Mouse (Mus musculus) liver, adult 2 months (tissue): ENCODE measurements around the gene Efcab6.

Experiments
- CTCF ChIP-seq: fragments of 200-500 bp; IDR thresholded peaks from 2 replicates; pipeline ENCODE4 v1.5.1; 2011; ENCODE audit warnings: low read depth, low read length, control low read depth
- POLR2A ChIP-seq: fragments of 200-500 bp; IDR thresholded peaks from 2 replicates; pipeline ENCODE4 v1.6.1; 2011; ENCODE audit warnings: low read length, control low read depth; ENCODE audit not compliant: insufficient read depth; ENCODE audit errors: extremely low read depth

- no peak for TF ChIP-seq CTCF
- TF ChIP-seq POLR2A, result no peak
Measured at GRCm38 (mm10) chr15:83956996-83957395, 108.2 kb downstream of the Efcab6 start.
